Mouse (Mus musculus) ES-Bruce4 (cell line): Measurements from ENCODE around the gene Tcf12.

ENCODE experiments used
- CTCF ChIP-seq: IDR thresholded peaks from one replicate; pipeline ENCODE4 v1.8.1; 2011; ENCODE audit warnings: low read depth, low read length
- EP300 ChIP-seq: IDR thresholded peaks from 2 replicates; pipeline ENCODE4 v1.6.1; 2011; ENCODE audit warnings: low read depth, low read length; ENCODE audit not compliant: insufficient read depth

GRCm38 (mm10) chr9:72110627-72111003, 1.1 kb downstream of the Tcf12 start:
- no peak for TF ChIP-seq EP300
- TF ChIP-seq CTCF = no peak
